Mouse (Mus musculus) erythroblast, adult 5-6 weeks (primary cell): ENCODE measurements around the gene Mmel1. TPM values are rescaled to one million over a fixed set of nuclear protein-coding genes. Genes with fewer than 3 reads are reported as not detected.

Experiments used
- ATAC-seq: replicated peaks from 2 replicates; pipeline ENCODE4 v1.8.0; 2016; ENCODE audit warnings: moderate number of reproducible peaks, mild to moderate bottlenecking, moderate TSS enrichment, inconsistent platforms; ENCODE audit not compliant: poor library complexity, low FRiP score, severe bottlenecking
- total RNA-seq, 2 experiments: library from RNA; stranded (forward) in 1 of 2; stranded (reverse) in 1 of 2; fragments of 150-400 nt in 1 of 2; fragments of 200-764, 138-1000 nt in 1 of 2; gene quantifications; 2 replicates each; pipeline versions ENCODE4 v1.2.3 to v1.2.4; 2015 to 2017; ENCODE audit warnings: low replicate concordance in 2 of 2

Gene Mmel1
- total RNA-seq, 2 experiments from 2014 or later: 4.0 to 9.9 TPM

DNA sequence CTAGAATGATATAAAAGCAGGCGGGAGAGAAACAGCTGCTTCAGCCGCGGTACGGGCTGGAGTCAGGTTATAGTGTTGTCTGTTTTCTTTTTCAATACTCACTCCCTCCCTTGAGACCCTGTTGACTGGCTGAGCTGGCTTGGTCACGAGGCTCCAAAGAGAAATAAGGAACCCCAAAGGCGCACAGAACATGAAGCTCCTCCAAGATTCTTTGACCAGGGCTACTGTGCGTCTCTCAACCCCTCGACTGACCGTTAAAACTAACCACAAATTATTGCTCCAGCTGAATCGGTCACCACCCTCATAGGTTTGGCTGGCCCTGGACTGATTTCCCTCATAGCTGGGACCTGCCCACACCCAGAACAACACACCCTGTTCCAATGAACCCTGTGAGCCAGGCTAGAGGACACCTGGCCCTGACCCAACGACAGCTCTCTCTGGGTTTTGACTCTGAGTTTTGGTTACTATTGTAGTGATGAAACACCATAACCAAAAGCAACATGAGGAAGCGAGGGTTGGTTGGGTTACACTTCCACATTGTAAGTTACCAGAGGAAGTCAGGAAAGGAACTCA, 59.8 kb downstream of the Mmel1 start:
- peak; percentile 75 for ATAC-seq

DNA sequence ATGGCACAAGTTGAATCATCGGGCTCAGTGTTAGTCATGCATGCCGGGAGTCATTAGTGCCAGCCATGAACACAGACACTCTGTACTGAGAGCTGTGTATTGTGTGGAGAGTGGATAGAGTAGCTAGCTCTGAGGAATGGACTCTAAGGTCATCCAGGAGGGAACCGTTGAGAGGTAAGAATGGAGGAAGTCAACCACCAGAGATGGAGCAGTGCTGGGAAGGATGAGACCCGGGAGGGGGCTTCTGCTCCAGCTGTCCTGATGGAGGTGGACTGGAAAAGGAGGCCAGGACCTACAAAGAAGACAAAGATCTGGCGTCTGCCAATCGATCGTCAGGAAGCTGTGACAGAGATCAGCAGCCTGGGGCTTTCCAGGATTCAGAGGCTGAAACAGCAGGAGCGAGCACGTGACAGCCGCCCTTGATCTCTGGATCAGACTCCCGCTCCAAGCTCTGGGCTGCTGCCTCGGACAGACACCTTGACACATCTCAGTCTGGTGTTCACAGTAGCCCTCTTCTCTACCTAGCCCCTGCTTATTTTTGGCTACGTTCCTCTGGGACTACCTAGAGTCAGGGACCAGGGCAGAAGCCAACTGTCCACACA, 64.0 kb downstream of the Mmel1 start:
- no peak for ATAC-seq

GRCm38 (mm10) chr4:154934800-154935199, 65.4 kb downstream of the Mmel1 start:
- no peak for ATAC-seq

DNA sequence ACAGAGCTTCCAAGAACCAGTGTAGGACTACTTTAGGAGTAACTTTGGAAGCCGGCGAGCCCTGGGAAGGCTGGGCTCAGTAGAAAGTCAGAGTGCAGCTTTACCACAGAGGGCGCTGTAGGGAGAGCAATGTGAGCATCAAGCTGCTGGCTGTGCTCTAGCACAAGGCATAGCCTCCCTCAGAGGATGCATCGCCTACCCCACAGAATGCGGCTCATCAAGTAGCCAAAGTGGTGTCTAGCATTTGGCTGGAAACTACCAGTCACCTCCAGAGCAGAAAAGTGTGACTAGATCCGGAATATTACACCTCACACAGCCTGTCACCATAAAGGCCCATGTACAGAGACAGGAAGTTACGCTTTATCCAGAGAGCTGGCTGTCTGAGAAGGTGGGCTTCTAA, 66.4 kb downstream of the Mmel1 start:
- no peak; the same call in 1 of the 2 replicates for ATAC-seq

DNA sequence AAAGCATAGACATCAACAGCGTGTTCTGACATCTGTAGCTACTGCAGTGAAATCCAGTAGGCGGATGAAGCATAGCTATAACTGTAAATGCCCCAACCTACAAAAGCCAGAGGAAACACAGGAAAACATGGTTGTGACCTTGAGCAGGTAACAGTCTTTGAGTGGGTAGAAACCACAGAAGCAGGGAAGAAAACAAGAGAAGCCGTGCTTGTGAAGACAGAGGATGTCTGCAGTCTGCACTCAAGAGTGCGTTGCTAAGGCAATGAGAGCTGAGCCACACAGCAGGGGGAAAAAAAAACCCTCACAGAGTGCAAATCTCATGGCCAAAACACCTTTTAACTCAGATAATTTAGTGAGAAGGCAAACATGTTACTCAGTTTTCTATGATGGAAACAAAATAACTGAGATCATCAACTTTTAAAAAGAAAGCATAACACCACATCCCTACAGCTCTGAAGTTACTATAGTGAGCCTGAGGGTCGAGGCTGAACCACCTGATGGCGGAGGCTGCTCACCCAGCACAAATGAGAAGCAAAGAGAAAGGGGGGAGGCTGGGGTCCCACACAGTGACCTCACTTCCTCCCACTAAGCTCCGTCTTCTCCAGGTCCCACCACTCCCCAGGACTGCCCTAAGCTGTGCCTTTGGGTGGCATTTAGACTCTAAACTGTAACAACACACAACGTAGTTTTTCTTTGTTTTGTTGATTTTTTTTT, 67.3 kb downstream of the Mmel1 start:
- no peak for ATAC-seq

GRCm38 (mm10) chr4:154937746-154938145, 68.4 kb downstream of the Mmel1 start:
- no peak for ATAC-seq

DNA sequence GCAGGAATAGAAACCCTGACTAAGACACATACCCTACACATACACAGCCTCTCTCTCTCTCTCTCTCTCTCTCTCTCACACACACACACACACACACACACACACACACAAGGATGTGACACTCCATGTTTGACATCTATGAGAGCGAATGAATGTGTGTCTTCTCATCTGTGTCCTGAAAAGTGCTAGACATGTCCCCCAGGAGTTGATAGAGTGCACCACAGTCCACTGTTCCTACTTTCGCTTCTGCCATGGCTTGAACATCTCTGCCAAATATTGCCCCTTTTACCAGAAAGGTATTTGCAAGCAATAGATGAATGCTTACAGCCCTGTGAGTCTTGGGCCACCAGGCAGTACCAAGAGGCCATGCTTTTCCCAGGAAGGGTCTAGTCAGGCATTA, 70.8 kb downstream of the Mmel1 start:
- no peak for ATAC-seq

- ATAC-seq: no peak
These were observed 72.4 kb downstream of the Mmel1 start for GRCm38 (mm10) chr4:154941831-154942230.

DNA sequence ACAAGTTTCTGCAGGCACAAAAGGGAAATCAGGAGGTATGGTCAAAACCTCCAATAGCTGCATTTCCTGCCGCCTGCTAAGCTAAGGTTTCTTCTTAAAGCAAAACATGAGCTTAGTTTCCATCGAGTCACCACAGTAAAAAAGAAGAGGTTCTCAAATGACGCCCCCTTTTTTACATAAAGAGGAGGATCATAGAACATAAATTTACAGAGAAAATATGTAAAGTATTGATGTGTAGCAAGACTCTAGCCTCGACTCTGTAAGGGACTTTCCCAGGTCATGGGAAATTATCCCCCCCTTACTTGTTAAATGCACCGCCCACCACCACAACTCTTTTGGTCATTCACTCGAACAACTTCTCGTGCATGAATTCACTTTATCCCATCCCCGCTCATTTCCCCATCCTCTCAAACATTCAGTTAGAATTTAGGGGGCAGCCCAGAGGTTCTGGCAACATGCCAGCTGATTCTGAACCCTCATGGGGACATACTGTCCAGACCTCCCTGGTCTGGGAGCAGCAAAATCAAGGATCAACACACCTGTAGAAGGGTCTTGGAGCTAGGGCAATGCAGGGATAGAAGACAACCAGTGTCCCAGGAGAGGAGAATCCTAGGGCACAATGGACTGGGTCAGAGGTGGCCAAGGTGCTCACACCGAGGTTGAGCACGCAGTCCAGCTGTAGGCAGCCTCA, 73.4 kb downstream of the Mmel1 start:
- ATAC-seq: no peak

DNA sequence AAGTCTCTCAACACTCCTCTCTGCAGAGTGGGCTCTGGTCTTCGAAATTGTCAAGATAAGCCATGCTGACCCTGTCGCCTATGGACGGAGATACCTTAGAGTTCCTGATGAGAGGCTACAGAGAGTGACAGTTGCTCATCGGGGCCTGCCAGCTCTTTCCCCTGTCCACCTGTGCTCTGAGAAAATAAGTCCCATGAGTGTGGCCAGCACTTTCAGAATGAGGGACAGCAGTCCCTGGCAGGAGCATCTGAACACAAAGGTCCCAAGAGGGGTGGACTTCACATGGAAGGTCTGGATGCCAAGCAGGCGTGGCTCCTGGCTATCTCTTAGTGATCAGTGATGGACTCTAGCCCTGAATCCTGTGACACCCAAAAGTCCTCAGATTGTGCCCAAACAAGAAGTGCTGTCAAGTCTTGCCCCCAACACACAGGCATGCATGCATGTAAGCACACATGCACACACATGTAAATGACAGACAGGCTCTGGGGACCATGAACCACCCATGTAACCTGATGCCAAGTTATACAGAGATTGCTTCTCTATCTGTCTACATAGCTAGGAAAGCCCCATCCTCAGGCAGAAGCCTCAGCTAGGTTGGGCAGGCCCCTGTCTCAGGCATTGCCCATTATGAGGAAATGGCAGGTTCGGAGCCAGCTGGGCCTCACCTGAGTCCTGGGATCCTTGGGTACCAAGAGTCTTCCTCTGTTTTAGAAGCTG, 74.1 kb downstream of the Mmel1 start:
- no peak for ATAC-seq

DNA sequence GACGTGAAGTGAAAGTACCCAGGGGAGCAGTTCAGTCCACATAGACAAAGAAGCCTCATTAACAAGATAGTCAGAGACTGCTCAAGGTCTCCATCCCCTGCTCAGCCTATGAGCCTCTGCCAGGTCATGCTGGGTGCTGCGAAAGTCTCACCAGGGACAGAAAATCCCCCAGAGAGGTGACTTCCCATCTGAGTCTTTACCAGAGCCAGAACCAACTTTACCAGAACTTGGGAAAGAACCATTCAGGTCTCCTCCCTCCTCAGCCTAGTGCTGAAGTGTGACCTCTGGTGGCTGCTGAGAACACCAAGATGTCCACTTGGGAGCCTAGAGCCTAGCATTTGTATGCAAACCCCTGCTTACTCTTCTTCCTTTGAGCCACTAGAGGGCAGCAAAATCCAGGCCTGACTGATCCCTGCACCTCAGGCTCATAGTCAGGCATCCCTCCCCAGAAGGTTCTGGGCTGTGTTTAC, 74.8 kb downstream of the Mmel1 start:
- peak; percentile 96 for ATAC-seq

Other genes with a start within 250 kb of the Mmel1 start
- gene Prdm16, start 232.7 kb upstream of the Mmel1 start, total RNA-seq (2015; ENCODE audit: low replicate concordance): 2.1 TPM in 1 of 2 replicates, not detected in the other
- gene Prdm16, start 232.7 kb upstream of the Mmel1 start, total RNA-seq (2017; ENCODE audit: low replicate concordance): 1.7 and 3.0 TPM in 2 replicates
- not detected in 2 replicates for gene Actrt2, start 201.7 kb upstream of the Mmel1 start, total RNA-seq (2015; ENCODE audit: low replicate concordance)
- not detected in 2 replicates for gene Actrt2, start 201.7 kb upstream of the Mmel1 start, total RNA-seq (2017; ENCODE audit: low replicate concordance)
- not detected in 2 replicates for gene Ttc34, start 32.1 kb upstream of the Mmel1 start, total RNA-seq (2015; ENCODE audit: low replicate concordance)
- not detected in 2 replicates for gene Ttc34, start 32.1 kb upstream of the Mmel1 start, total RNA-seq (2017; ENCODE audit: low replicate concordance)
- 3.6 and 8.8 TPM in 2 replicates for gene Fam213b, start 29.6 kb downstream of the Mmel1 start, total RNA-seq (2015; ENCODE audit: low replicate concordance)
- 2.3 and 2.5 TPM in 2 replicates for gene Fam213b, start 29.6 kb downstream of the Mmel1 start, total RNA-seq (2017; ENCODE audit: low replicate concordance)
- gene Tnfrsf14, start 59.0 kb downstream of the Mmel1 start, total RNA-seq (2015; ENCODE audit: low replicate concordance): 634 and 677 TPM in 2 replicates
- gene Tnfrsf14, start 59.0 kb downstream of the Mmel1 start, total RNA-seq (2017; ENCODE audit: low replicate concordance): 775 and 846 TPM in 2 replicates
- gene Hes5, start 91.3 kb downstream of the Mmel1 start, total RNA-seq (2015; ENCODE audit: low replicate concordance): not detected in 2 replicates
- gene Hes5, start 91.3 kb downstream of the Mmel1 start, total RNA-seq (2017; ENCODE audit: low replicate concordance): not detected in 2 replicates
- gene Pank4, start 94.5 kb downstream of the Mmel1 start, total RNA-seq (2015; ENCODE audit: low replicate concordance): 11.7 and 19.6 TPM in 2 replicates
- 11.1 and 11.2 TPM in 2 replicates for gene Pank4, start 94.5 kb downstream of the Mmel1 start, total RNA-seq (2017; ENCODE audit: low replicate concordance)
- not detected in 2 replicates for gene Plch2, start 187.2 kb downstream of the Mmel1 start, total RNA-seq (2015; ENCODE audit: low replicate concordance)
- not detected in 2 replicates for gene Plch2, start 187.2 kb downstream of the Mmel1 start, total RNA-seq (2017; ENCODE audit: low replicate concordance)
- gene Pex10, start 197.4 kb downstream of the Mmel1 start, total RNA-seq (2015; ENCODE audit: low replicate concordance): 0.42 and 2.7 TPM in 2 replicates
- 0.42 and 3.6 TPM in 2 replicates for gene Pex10, start 197.4 kb downstream of the Mmel1 start, total RNA-seq (2017; ENCODE audit: low replicate concordance)
- gene Rer1, start 216.8 kb downstream of the Mmel1 start, total RNA-seq (2015; ENCODE audit: low replicate concordance): 27.1 and 49.3 TPM in 2 replicates
- 34.8 and 36.0 TPM in 2 replicates for gene Rer1, start 216.8 kb downstream of the Mmel1 start, total RNA-seq (2017; ENCODE audit: low replicate concordance)
- gene Morn1, start 217.0 kb downstream of the Mmel1 start, total RNA-seq (2015; ENCODE audit: low replicate concordance): 2.9 TPM in 1 of 2 replicates, not detected in the other
- gene Morn1, start 217.0 kb downstream of the Mmel1 start, total RNA-seq (2017; ENCODE audit: low replicate concordance): 0.28 TPM in 1 of 2 replicates, not detected in the other